Mouse (Mus musculus) spleen, adult 12 weeks (tissue): ENCODE data around the gene Sema6d.

Experiments
- DNase-seq: peaks from one replicate; pipeline ENCODE4 v3.0.0; 2022; ENCODE audit warnings: low spot score

Gene Sema6d

DNA sequence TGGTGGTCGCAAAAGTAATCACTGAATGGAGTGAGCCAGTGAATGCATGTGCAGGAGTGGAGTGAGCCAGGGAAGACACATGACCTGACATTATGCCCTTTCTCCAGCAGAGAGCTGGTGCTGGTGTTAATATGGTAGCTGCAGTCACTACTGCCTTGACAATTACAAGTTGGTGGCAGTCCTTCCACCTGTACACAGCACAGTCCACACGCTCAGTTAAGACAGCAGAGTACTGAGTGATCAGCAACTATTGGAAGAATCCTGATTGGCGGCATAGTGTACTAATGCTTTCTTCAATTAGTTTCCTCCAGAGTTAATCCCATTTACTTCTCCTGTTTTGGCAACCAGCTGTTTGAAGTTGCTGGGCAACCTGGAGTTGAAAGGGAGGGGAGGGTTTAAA, 81.9 kb downstream of the Sema6d start:
- DNase-seq: no peak

DNA sequence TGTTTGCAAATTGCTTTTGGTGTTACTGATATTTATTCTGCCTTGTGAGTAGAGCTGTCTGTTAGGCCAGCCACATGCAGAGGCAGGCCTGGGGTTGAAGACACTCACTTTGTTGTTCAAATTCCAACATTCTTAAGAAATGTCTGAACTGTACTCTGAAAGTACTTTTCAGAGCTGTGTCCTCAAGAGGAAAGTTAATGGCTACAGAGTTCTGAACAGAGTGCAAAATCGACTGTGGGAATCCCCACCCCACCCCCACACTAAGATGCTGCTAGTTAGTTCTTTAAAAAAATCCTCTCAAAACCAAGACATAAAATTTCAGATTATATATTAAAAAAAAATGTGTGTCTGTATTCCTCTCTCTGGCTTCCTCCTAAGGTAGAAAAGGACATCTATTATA, 86.5 kb downstream of the Sema6d start:
- DNase-seq: no peak

DNA sequence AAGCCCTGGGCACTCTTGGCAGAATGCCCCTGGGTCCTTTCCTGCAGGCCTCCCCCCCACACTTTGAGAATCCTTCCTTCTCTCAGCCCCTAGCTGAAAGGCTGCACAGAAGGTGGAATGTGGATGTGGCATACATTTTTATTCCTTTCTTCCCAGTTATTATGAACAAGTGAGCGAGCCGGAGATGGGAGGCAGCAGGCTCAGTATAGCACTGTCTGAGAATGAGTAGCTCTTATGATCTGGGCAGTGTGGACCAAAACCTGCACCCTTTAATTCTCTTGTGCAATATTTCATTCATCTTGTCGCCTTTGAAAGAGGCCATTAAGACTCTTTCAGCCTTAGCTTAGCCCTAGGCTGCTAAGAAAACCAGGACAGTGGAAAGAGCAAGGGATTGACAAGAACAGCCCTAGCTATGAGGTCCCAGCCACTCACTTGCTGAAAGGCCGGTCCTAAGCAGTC, 87.0 kb downstream of the Sema6d start:
- DNase-seq: no peak

DNA sequence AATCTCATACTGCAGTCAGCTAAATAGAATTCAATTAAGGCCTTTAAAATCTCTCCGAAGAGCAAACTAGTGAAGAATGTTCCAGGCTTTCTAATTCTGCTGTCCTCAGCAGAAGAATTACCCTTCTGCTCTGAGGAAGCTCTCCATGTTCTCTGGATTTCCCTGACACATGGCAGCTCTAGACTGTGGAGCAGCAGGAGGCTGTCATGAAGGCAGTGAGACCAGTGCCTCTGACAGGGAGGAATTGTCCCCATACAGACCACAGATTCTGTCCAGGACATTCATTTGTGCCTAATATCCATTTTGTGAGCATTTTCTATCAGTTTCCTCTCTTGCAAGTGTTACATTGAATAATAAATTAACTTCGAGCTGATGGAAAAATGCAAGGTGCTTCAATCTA, 99.5 kb downstream of the Sema6d start:
- DNase-seq: no peak

- no peak for DNase-seq
Observed at GRCm38 (mm10) chr2:124194041-124194440, 104.3 kb downstream of the Sema6d start.

- no peak for DNase-seq
Observed at GRCm38 (mm10) chr2:124201493-124201892, 111.7 kb downstream of the Sema6d start.

GRCm38 (mm10) chr2:124202475-124202990, 112.8 kb downstream of the Sema6d start:
- DNase-seq: no peak

- DNase-seq: no peak
Observed at GRCm38 (mm10) chr2:124205811-124206210, 116.0 kb downstream of the Sema6d start.

- DNase-seq: no peak
Observed at GRCm38 (mm10) chr2:124208251-124208650, 118.5 kb downstream of the Sema6d start.

DNA sequence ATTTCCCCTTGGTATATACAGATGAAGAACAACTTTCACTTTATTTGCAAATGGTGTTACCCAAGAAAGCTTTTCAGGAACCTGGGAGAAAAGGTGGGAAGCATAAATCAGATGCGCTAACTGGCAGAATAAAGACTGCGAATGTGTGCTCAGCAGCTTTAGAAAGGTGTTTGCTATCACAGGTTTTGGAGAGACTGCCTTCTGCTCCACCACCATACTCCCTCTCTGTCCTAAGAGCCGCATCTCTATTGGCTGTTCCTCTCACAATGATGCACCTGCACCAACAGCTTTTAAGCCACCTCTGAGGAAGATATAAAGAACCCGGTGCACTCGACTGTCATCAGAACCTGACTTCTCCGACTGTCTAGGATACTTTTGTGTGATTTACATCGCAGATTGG, 133.8 kb downstream of the Sema6d start:
- DNase-seq: no peak

DNA sequence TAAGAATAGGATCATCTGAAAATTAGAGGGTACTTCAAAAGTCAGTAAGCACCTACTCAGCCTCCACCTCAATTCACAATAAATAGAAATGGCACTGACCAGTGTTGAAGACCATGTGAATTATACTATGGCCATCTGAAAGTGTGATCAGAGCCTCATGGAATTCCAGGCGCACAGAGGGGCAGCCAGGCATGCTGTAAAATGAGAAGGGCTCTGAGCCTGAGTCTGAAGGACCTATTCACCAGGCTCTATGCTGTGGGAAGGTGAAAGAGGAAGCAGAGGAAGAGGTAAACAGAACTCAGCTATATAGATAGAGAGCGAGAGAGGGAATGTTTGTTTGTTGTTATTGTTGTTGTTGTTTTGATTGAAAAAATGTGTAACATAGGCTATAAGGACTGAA, 134.6 kb downstream of the Sema6d start:
- no peak for DNase-seq

DNA sequence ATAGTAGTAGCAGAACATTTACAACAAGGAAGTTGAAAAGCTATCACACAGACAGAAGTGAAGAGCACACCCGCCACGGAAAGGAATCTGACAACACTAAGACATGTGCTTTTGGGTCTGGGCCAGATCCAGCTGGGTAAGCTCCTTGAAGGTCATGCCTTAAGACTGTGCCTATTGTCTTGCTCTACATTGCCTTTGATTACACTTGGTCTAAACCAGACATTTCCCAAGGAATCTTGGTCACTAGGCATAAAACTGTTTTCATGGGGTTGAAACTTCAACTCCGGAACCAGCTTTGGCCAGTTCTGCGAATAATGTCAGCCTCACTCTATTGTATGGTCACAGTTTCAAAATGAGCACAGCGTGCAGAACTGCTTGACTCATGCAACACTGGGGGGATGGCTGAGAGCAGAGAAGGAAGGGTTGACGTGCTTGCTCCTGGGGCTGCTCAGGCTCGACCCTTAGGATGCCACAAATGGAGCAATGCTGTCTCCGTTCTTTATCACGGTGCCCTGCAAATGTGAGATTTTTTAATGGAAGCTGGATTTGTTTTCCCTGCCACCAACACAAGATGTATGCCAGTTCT, 145.0 kb downstream of the Sema6d start:
- no peak for DNase-seq

GRCm38 (mm10) chr2:124235237-124236055, 145.7 kb downstream of the Sema6d start:
- DNase-seq: no peak

DNA sequence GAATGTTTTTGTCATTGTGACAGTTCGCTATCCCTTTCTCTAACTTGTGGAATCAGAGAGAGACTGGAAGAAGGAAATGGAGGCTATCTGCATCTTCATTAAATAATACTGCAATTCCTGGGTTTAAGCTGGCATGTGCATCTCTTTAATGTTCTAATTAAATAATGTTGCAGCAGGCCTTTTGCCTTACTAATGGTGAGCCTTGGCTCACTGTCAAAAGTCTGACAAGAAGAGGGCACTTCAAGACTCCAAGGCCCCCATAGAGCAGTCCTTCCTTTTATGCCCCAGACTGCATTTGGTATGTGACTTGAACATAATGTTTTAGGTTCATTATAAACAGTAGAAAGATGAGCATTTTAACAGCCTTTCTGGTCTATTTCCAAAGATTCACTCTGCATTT, 147.1 kb downstream of the Sema6d start:
- DNase-seq: no peak

DNA sequence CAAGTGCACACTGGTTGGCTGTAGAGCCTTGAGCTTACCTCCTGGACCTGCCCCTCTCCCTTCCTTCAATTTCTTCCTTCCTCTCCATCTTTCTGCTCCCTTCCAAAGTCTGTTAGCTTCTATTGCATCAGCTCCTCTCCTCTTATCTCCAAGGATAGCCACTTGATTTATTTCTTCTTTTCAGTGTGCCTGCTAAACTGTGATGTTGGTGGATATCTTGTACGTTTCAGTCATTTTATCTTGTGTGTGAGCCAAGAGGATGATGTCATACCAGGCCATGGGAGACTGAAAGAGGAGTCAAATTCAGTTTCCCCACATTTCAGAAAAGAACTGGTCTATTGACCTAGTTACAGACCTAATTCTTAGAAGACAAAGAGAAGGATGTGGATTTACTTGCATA, 153.8 kb downstream of the Sema6d start:
- DNase-seq: no peak

DNA sequence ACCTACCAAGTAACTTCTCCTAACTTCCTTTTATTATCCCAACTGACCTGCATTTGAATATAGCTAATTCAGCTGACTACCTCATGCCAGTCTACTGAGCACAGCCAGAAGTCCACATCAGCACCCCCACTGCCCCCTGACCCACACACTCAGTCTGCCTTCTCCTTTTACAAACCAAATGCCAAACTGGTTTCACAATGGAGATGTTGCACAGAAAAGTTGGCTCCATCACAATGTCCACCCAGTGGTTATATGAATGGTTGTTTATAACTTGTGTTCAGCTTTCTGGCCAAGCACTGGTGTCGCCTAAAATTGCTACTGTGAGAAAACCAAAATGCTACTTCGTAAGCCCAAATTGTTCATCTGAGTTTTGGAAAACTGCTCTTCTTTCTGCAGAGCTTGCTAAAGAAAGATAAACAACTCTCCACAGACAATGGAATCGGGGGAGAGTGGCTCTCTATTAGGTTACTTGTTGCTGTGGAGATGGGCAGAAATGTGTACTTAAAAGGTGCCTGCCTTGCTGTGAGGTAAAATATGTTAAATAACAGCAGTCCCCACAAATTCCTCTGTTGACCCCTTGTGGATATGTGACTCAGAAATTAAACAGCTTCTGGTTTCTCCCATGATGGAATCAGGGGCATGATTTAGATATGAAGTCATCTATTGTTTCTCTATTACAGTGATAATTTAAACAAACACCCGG, 154.9 kb downstream of the Sema6d start:
- no peak for DNase-seq

- no peak for DNase-seq
Observed at GRCm38 (mm10) chr2:124258108-124258507, 168.3 kb downstream of the Sema6d start.

- no peak for DNase-seq
Observed at GRCm38 (mm10) chr2:124264309-124264708, 174.5 kb downstream of the Sema6d start.

GRCm38 (mm10) chr2:124271156-124271555, 181.4 kb downstream of the Sema6d start:
- no peak for DNase-seq

GRCm38 (mm10) chr2:124277492-124277891, 187.7 kb downstream of the Sema6d start:
- DNase-seq: no peak

DNA sequence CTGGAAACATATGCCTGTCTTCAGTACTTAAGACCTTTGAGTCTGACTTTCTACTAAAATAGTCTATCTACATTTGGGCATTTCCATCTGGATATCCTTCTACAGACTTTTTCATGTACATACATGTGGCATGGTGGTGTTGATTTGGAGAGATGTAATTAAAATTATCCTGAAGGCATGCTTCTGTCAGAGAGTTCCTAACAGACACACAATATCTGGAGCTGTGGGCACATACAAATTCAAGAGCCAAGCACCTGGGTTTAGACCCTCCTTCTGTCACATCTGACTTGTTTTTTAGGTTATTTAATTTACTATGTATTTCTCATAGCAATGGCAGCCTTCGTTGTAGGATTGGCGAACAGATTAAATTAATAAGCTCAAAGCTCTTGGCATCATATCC, 195.3 kb downstream of the Sema6d start:
- DNase-seq: no peak

- no peak for DNase-seq
Observed at GRCm38 (mm10) chr2:124289356-124289755, 199.6 kb downstream of the Sema6d start.

DNA sequence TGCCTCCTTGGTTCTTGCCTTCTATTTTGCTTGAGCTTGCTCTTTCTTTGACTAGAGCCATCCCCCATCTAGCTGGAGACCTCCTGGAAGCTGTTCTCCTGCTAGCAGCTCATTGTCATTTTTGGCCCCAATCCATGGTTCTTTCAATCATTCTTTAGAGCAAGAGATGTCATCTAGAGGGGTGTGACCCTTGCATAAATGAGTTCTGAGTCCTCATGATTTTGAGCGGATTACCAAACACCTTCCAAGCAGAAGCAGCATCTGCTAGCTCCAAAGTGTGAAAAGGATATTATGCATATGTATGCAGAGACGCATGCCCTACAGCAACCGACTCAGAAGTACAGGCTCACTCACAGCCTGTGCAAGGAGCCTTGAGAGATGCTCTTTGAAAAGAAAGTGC, 201.4 kb downstream of the Sema6d start:
- no peak for DNase-seq
